Mouse (Mus musculus) c-Kit-positive CD71-negative TER-119-negative erythroid progenitor cells, embryonic 14.5 days (primary cell): Measurements from ENCODE around the gene Dstn.

Source experiments
- DNase-seq: peaks from one replicate; pipeline ENCODE4 v3.0.0-alpha.2; 2013; ENCODE audit warnings: low read depth

Dstn gene

DNA sequence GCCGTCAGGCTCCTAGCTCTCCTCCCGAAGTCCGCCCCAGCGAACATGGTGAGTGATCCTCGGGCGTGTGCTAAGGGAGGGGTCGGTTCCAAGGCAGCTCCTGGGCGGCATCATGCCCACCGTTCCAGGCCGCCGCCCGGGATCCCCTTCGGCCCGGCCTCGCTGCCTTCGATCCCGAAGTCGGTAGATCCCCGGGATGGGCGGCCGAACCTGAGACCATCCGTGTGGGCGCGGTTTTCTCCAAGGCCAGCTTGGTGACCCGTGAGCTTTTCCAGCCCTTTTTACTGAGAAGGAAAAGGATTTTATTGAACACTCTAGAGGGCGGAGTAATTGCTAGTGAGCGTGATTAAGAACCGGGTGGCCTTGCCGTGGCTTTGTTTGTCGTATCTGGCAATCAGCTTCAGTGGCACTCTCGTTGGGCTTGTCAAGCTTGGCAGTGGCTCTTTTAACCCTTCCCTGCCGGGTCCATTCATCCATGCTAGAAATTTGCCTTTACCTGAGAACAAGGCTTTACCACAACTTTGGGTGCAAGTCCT lies 548 bp downstream of the Dstn start:
- no peak for DNase-seq

DNA sequence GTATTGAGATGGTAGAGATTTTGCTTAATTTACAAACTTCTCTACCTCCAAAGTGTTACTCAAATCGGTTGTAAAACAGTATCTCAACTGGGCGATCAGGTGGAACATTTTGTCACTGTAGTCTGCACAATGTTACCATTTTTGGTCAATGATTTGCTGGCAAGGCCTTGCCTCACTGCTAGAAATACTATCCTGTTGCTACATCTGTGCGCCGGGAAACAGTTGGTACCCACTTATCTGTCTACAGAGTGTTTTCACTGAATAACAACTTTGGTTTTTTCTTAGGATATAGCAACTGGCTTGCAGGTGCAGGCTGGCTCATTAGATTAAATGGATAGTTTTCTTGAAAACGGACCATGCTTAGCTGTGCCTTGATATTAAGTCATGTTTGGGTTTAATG lies 1.1 kb downstream of the Dstn start:
- DNase-seq = peak; percentile 42

DNA sequence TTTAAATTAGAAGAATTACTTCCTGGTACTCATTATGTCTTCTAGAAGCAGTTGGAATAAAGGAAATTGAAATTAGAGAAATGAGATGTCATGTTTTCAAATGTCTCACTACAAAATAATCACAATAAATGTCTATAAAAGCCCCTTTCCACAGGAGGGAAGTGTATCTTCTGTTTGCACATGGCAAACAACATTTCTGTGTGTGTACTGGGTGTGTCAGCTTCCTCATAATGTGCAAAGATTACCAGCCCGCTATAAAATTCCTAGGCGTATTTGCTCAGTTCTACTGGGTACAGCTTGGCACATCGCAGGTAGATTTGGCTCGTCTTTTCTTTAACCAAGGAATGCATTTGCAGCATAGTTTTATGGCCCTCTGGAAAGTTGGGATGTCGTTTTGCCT lies 2.5 kb downstream of the Dstn start:
- no peak for DNase-seq

DNA sequence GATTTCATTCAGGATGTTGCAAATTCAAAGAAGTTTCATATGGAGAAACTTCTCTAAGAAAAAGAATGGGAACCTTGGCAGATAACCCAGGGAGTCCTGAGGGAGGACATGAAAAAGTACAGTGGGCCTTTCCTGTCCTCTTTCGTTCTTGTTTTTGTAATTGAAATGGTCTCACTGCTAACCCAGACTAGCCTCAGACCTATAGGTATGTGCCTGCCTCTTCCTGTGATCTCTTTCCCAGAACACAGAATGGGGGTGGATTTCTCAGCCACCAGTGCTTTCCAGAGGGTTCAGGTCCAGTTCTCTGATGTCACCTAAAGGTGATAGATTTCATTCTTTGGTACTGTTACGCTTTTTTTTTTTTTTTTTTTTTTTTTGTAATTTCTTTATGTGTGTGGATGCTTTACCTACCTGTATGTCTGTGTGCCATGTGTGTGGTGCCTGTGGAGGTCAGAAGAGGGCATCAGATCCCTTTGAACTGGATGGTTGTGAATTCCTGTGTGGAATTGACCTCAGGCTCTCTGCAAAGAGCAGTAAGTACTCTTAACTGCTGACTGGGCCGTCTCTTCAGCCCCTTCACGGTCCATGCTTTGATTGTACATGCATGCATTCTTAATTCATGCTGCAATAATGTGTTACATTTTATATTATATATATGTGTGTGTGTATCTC lies 3.8 kb downstream of the Dstn start:
- no peak for DNase-seq

DNA sequence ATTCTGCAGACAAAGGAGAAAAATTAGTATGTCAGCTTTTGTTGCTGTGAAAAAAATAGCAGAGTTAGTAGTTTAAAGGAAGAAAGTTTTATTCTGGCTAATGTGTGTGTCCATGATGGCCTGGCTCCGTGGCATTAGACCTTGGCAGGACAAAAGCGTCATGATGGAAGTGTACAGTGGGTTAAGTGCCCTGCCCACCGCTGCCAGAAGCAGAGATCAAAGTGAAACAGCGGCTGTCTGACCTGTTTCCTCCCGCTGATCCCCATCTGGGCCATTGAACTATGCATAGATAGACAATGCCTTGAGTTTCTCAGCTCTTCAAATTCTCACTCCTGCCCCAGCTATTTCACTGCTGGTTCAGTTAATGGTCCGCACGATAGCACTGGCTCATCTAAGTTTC lies 9.0 kb downstream of the Dstn start:
- no peak for DNase-seq

DNA sequence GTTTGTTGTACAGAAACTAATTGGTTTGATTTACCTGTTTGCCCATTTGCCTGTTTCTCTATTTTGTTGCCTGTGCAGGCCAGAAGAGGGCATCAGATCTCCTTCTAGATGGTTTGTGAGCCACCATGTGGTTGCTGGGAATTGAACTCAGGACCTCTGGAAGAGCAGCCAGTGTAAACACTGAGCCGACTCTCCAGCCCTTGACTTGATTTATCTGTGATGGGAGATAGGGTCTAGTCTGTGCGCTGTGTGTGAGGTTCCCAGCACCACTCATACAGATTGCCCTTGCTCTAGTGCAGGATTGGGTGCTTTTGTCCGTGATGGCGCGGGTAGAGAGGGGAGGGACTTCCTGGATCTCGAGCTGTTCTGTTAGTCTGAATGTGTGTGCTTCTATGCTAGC lies 10.7 kb downstream of the Dstn start:
- DNase-seq = no peak

DNA sequence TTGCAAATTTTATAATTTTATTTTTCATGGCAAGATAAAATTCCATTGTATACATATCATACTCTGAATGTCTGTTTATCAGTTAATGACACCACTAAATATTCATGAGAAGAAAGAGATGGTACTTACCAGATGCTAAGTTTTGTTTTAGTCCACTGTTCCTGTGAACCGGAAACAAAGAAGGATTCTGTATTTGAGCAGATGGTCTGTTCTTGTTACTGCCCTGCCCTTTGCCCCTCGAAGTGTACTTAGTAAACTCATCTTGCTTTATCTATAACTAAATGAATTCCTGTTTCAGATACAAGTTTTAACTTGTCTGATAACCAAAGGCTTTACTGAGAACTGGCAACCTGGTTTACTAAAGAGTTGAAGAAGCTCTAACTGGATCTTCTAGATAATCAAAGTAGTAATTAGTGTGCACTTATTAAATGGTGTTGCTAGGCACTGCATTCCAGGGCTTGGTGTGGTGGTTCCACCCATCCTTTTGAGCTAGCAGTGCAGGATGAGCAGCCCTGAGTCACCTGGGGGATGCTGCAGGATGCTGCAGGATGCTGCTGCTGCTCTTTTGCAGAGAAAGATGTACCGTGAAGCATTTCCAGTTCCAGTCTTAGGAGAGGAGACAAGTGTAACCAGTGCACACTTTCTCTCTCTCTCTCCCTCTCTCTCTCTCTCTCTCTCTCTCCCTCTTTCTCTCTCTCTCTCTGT lies 14.6 kb downstream of the Dstn start:
- no peak for DNase-seq

DNA sequence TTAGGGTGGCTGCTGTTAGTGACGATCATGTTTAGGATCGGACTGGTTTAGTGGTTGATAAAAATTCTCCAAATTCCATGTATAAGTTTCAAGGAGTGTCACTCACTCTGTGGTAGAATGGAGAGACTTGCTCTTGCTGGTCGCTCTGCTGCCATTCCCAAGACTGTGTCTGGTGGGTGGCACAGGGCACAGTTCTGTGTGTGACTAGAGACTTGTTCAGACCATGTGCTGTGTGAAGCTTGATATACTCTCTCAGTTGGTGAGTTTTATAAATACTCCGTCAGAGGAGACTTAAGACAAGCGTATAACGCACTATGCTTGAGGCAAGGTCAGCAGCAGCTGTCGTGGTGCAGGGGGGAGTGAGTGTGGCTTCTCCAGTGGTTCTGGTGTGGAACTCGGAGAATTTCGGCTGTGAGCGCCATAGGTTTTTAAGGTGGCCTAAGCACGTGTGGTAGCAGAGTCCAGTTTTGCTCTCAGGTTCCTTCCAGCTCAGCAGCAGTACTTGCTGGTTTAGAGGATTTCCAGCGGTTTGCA lies 17.3 kb downstream of the Dstn start:
- DNase-seq = no peak

DNA sequence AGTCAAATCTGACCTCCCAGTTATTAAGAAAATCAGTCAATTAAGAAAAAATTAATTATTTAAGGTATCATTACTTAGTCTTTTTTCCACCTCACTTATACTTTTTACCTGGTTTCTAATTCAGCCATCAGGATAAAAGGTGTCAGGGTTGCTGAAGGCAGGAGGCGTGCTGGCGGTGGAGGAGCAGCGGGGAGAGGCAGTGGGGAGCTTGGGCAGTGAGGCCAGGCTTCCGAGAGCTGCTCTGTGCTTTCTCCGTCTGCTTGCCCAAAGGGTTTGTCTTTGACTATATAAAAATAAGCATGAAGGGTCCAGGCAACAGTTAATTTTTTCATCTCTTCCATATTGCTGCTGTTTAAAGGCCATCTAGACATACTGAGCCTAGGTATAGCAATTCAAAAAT lies 18.4 kb downstream of the Dstn start:
- DNase-seq = no peak

DNA sequence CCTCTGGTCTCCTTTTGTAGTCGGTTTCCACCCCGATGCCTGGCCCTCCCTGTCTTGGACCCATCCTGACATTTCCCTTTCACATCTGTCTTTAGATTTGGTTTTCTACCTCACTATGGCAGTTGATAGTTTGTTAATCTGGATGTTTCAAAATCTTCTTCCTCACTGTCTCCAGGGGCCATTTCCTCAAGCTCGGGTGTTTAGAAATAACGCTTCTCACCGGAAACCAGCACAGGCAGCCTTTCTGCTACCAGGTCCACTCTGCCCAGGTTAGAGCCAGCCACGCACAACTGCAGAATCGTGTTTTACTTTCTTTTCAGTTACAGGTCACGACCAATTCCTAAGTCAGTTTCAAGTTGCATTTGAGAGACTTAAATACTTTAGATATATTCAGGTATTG lies 19.3 kb downstream of the Dstn start:
- DNase-seq = no peak

DNA sequence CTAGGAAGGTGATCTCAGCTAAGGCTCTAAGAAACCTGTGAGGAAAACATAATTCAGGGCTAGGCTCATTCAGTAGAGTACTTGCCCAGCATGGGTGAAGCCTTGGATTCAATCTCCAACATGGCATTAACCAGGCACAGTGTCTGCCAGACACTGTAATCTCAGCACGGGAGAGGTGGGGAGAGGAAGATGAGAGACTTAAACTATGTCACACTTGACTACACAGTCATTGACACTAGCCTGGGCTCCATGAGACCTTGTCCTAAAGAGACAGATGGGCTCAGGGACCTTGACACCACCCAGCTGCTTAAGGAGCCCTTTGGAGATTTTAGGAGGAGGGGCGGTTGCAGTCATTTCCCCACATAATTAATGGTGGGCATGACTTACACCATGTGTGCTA lies 22.7 kb downstream of the Dstn start:
- DNase-seq = no peak

DNA sequence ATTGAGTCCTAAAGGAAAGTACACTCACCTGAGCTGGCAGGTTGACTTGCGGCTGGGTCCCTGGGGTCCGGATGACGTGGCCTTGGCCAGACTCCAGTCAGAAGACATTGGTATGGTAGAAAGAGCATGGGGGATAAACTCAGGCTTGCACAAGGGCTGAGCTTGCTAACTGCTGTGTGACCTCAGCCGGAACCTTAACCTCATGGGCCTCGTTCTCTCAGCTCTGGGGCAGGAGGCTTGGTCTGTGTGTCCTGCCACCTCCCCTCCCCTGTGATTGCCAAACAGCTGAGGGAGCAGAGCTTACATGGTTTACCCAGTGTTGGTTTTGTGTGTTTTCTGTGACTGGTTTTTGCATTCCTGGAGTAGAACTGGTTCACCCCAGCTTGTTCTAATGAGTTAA lies 25.3 kb downstream of the Dstn start:
- no peak for DNase-seq

DNA sequence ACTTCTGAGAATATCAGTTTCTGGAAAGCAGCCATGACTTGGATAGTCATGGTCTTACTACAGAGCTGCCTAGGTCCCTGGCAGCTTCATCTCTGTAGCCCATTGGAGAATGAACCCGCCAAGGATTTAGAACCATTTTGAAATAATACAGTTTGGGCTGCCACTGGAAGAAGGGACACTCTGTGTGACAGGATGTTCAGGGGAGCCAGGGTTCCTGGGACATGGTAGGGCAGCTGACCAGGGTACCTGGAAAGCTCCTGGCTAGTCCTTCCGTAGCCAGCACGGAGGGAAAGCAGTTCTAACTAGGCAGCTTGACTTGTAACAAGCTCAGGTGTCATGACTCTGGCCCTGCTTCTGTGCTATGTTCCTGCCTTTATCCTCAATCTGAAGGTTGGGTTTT lies 29.7 kb downstream of the Dstn start:
- no peak for DNase-seq

DNA sequence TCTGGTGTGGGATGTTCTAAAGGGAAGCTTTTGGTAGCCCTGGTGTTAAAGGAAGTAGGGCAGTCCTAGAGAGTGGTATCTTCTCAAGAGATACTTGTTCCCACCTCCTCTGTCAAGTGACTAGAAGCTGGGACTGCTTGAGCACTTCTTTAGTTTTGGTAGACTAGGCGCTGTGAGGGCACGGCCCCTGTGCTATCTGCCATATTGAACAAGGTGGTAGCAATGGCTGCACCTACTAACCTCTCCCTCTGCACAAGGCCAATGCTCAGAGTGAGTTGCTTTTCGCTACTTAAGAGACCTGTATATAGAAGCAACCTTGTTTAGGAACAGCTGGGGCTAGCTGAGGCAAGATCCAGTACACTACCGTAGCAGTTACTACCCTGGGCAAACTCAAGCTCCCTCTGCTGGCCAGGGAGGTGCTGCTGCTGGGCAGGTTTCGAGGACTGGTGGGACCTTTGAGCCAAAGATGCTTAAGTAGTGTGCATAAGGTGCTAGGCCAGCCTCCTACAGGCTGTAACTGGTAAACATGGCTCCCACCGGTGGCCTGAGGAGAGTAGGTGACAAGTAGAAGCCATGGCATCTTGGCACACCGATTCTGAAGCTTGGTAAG lies 30.5 kb downstream of the Dstn start:
- peak; percentile 26 for DNase-seq

DNA sequence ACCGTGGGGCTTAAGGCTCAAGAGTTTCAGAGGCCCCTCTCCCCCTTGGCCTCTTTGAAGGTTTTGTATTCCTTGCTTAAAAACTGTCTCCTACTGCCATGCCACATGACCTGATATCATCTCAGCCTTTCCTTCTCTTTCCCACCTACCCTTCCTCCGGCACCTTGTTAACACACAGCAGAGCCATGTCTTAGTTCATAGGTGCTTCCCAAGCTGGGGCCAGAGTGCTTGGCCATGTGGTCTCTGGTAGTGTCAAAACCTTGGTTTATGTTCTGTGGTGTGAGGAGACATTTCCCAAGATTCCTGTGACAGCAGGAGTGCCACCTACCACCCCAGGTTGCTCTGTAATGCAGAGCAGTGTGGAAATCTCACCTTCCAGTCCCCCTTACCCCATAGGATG lies 31.3 kb downstream of the Dstn start:
- DNase-seq = no peak

DNA sequence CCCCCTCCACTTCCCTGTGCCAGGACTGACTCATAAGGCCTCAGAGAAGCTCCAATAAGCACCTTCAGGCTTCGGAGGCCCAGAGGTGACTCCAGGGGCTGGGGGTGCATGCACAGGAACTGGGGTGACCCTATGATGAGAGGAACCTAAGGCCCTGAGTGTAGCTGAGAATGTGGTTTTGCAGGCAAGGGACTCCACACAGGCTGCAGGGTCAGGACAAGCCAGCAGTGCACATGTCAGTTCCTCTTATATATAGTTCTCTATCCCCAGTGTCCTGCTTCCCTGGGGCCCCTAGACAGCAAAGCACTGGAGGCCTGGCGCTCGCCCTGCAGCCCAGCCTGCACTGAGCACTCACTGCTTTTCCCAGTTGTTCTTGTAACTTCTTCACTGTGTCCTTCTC lies 32.9 kb downstream of the Dstn start:
- DNase-seq = no peak

DNA sequence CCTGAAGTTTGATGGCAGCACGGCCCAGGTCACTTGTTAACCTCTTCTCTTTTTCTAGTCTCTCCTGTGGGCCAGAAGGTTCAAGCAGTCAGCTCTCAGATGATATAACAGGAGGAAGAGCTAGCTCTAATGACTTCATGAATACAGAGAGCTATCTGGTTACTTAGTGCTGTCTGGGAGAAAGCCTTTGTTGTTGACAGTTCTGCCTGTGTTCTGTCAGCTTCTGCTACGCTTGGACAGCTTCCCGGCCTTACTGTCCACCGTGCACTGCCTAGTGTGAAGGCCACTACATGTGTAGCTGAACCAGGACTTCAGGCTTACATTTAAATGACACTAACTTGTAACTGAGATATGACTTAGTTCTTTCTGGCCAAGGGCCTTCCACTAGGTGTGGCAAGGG lies 33.3 kb downstream of the Dstn start:
- DNase-seq = no peak

DNA sequence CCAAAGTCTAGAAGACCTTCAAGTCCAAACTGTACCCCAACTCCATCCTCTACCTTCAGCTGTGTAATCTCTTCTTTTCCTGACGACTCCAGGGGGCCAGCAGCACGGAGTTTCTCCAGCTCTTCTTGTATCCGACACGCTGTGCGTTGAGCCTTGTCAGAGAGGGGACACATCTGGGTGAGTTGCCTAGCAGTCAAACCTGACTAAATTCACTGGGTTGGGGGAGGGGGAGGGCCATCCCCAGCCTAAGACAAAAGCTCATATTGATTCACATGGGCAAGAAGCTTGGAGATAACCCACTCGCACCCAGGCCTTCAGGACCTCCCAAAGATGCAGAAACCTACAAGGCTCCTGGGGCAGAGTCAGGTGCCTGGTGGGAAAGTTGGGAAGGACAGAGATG lies 34.1 kb downstream of the Dstn start:
- DNase-seq = no peak

DNA sequence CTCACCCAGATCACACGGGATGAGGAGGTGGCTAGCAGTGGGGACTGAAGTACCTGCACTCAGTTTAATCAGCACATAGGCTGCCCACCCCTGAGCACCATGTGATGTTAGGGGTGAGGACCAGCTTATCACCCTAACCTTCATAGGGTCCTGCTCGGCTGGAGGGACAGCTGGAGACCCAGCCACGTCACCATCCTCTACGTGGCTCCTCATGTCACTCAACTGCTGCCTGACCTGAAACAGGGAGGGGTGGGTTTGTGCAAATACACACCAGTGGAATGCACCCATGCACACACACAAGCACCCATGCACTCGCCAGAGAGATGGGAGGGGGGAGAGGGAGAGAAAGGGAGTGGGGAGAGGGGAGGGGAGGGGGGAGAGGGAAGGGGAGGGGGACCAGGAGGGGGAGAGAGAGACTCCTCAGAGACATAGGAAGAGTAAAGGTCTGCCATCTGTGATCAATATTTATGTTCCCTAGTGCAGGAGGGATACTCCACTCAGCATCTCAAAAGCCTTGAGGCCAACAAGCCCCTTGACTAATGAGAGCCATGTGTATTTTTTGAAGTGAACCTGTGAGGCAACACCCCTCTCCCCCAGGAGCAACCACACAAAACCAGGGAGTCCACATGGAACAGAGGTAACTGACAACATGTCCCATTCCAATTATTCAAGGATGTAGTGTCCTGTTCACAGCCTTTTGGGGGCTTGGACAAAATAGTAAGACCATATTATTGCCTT lies 35.3 kb downstream of the Dstn start:
- DNase-seq = no peak

DNA sequence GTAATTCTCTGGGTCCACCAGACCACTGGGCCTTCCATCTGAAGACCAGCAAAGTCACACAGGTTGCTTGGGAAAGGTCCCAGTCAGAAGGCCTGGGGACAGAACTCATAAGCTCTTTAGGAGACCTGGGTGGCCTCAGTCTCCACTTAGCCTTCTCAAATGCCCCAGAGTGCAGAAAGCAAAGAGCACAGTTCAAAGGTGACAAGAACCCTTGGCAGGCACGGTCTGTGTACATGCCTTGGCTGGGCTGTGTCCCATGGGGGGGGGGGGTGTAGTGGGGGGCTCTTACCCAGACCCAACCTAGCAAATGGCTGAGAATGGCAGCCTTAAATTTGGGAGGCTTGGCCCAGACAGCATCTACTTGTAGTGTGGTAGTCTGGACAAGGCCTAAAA lies 35.9 kb downstream of the Dstn start:
- DNase-seq = no peak

DNA sequence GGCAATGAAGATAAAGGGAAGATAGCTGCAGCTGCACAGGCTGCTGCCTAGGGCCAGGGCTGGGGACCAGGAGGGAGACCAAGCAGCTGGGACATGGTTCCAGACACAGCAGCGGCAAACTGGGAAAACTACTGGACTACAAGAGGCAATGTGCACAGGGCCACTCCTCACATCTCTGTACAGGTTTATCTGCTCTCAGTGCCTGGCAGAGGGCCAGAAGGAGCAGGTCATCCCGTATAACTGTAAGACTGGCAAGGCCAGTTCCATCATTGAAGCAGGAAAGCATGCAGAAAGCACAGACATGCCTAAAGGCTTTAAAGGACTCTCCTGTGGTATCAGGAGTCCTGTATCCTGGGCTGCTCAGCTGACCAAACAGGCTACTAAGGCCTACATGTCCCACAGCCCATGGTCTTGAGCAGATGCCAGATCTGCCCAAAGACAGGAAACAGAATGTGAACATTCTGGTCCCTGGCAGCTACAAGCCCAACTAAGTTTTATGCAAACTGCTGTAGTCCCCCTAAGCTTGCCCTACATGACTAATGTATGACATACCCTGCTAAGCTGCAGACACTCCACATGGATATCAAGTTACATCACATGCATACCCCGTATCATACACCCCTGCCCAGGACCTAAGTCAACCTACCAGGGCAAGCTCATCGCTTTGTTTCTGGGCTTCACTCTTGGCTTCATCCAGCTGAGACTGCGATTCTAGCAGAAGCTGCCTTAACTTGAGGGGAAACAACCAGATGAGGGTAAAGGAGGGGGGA lies 36.6 kb downstream of the Dstn start:
- no peak for DNase-seq

DNA sequence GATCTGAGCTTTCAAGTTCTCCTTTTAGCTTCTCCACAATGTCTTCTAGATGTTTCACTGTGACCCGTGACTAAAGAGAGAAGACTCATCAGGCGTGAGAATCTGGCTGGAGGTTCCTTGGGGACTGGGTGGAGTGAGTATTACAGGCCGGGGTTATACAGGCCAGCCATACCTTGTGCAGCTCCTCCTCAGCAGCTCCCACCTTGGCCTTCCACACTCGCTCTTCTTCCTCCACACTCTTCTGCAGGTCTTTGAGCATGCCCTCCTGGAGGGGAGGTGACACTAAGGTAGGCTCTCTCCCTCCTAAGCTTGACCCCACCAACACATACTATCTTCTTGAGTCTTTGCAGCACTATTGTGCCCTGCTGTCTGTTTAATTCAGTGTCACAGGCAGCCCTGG lies 38.8 kb downstream of the Dstn start:
- DNase-seq = no peak
